Mouse (Mus musculus) midbrain, embryonic 15.5 days (tissue): ENCODE data around the gene Tmem198. TPM values are rescaled to one million over a fixed set of nuclear protein-coding genes. Genes with fewer than 3 reads are reported as not detected.
A peak's percentile ranks its signal among the peaks of the same experiment; 100 is the strongest.

Experiments
- ATAC-seq: fragments of 200-750 bp; cut with Nextera tagmentation; replicated peaks from 2 replicates; pipeline ENCODE4 v1.8.0; 2017; ENCODE audit warnings: moderate TSS enrichment
- H3K27ac ChIP-seq: fragments of 300-500 bp; sonication (generic); 2 replicates; pipeline ENCODE4 v1.5.1; 2015; ENCODE audit warnings: mild to moderate bottlenecking, inconsistent platforms
- H3K27me3 ChIP-seq: fragments of 300-500 bp; sonication (generic); replicated peaks from 2 replicates; pipeline ENCODE4 v1.6.1; 2015; ENCODE audit warnings: inconsistent platforms
- H3K36me3 ChIP-seq: fragments of 300-500 bp; sonication (generic); replicated peaks from 2 replicates; pipeline ENCODE4 v1.6.1; 2015; ENCODE audit warnings: inconsistent platforms
- H3K4me1 ChIP-seq: fragments of 300-500 bp; sonication (generic); 2 replicates; pipeline ENCODE4 v1.6.1; 2015; ENCODE audit warnings: inconsistent platforms
- H3K4me2 ChIP-seq: fragments of 300-500 bp; sonication (generic); 2 replicates; pipeline ENCODE4 v1.6.1; 2015; ENCODE audit warnings: inconsistent platforms, mild to moderate bottlenecking, moderate library complexity
- H3K4me3 ChIP-seq: fragments of 300-500 bp; sonication (generic); 2 replicates; pipeline ENCODE4 v1.5.1; 2015; ENCODE audit warnings: mild to moderate bottlenecking, inconsistent platforms
- H3K9ac ChIP-seq: fragments of 300-500 bp; sonication (generic); 2 replicates; pipeline ENCODE4 v1.6.1; 2015; ENCODE audit warnings: mild to moderate bottlenecking, inconsistent platforms
- H3K9me3 ChIP-seq: fragments of 300-500 bp; sonication (generic); 2 replicates; pipeline ENCODE4 v1.6.1; 2016; ENCODE audit warnings: inconsistent platforms
- WGBS: fragments of 180-500 bp; shearing (Covaris S2); methylation state at CpG from one replicate; pipeline ENCODE4 v1.1.7; 2015; ENCODE audit warnings: mixed read lengths; 5-methylcytosine and 5-hydroxymethylcytosine counted together
- polyA plus RNA-seq: library from polyadenylated mRNA; unstranded; fragments of >200 nt; fragmentation: Nextera tagmentation; extraction: Ambion mirVana; gene quantifications from 2 replicates; pipeline ENCODE4 v1.2.1, GENCODE M21; 2015

Tmem198 gene
- polyA plus RNA-seq, 1 experiment from 2014 or later = 60.0 TPM

DNA sequence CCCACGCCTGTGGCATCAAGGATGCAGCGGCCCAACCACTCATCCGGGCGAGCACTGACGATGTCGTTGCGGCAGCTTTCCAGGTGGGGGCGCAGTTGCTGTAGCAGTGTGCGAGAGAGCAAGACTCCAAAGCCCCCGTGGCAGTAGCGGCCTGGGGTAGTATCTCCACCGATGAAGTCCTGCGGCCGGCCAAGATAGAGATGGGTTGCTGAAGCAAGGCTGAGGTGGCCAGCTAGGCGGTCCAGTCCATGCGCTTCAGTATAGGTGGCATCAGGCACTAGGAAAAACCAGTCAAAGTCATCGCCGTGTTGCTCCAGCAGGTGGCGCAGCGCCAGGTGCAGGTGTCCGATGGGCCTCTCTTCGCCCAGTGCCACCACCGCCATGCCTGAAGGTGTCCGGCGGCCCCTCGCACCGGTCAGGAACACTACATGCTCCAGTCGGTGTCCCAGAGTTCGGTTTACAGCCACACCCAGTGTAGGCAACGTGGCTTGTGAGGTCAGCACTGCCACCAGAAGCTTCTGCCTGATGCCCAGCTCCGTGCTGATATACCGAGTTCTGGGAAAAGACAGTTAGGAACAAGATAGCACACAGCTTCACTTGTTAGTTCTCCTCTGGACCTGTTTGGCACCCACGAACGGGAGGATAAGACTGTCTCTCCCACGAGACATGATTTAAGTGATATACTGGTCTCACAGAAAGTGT is 1.9 kb upstream of the Tmem198 start:
- H3K4me3 ChIP-seq = peak overlapping the region; percentile 71
- H3K9ac ChIP-seq = no peak overlapping the region
- H3K27ac ChIP-seq = 0 out of 2 replicates have a peak overlapping the region, but pooled peaks have one; percentile 12
- peak overlapping the region; percentile 87 for H3K4me2 ChIP-seq
- no peak for ATAC-seq
- 0 out of 2 replicates have a peak, but pooled peaks cover 2% of the 10 kb centered on the region for H3K27me3 ChIP-seq
- peaks cover 48% of the 10 kb centered on the region for H3K4me1 ChIP-seq
- peaks cover 30% of the 10 kb centered on the region for H3K36me3 ChIP-seq
- H3K9me3 ChIP-seq = no peaks in the 10 kb centered on the region
- 10% methylated on average over 35 of the region's 35 CpGs for WGBS

DNA sequence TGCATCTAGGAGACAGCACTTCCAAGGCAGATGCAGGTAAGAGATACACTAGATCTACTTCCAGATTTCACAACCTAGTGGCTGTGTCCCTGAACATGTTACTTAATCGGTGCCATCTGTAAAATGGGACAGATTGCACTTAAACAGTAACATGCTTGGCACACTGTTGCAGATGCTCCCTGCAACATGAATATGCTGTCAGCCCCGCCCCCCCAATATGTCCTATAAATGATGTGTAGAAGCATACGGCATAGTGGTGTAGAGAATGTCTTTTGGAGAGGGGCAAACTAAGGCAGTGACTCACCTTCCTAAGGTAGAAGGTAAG is 1.4 kb upstream of the Tmem198 start:
- peak overlapping the region; percentile 87 for H3K4me2 ChIP-seq
- H3K36me3 ChIP-seq = peaks cover 28% of the 10 kb centered on the region
- H3K9me3 ChIP-seq = no peaks in the 10 kb centered on the region
- peaks cover 53% of the 10 kb centered on the region for H3K4me1 ChIP-seq
- 0 out of 2 replicates have a peak overlapping the region, but pooled peaks have one; percentile 12 for H3K27ac ChIP-seq
- H3K9ac ChIP-seq = peak overlapping the region; percentile 63; the same call in 1 of the 2 replicates
- 0 out of 2 replicates have a peak, but pooled peaks cover 7% of the 10 kb centered on the region for H3K27me3 ChIP-seq
- H3K4me3 ChIP-seq = peak overlapping the region; percentile 71
- no peak for ATAC-seq
- WGBS = 46% methylated on average over 3 of the region's 3 CpGs

GRCm38 (mm10) chr1:75478497-75478896 is 835 bp upstream of the Tmem198 start:
- H3K4me1 ChIP-seq = peaks cover 53% of the 10 kb centered on the region
- H3K27ac ChIP-seq = peak overlapping the region; percentile 84
- H3K4me2 ChIP-seq = peak overlapping the region; percentile 87
- peak overlapping the region; percentile 63 for H3K9ac ChIP-seq
- H3K9me3 ChIP-seq = no peaks in the 10 kb centered on the region
- H3K36me3 ChIP-seq = peaks cover 24% of the 10 kb centered on the region
- WGBS = under 1% methylated on average over 21 of the region's 25 CpGs
- H3K4me3 ChIP-seq = peak overlapping the region; percentile 71
- ATAC-seq = no peak
- 0 out of 2 replicates have a peak, but pooled peaks cover 7% of the 10 kb centered on the region for H3K27me3 ChIP-seq

GRCm38 (mm10) chr1:75479635-75479989 is 280 bp downstream of the Tmem198 start:
- H3K4me2 ChIP-seq = peak overlapping the region; percentile 87
- ATAC-seq = no peak
- WGBS = under 1% methylated on average over 23 of the region's 24 CpGs
- H3K4me1 ChIP-seq = peaks cover 51% of the 10 kb centered on the region
- H3K9ac ChIP-seq = peak overlapping the region; percentile 63
- H3K4me3 ChIP-seq = peak overlapping the region; percentile 71
- peaks cover 25% of the 10 kb centered on the region for H3K36me3 ChIP-seq
- H3K27ac ChIP-seq = peak overlapping the region; percentile 84
- peaks cover 11% of the 10 kb centered on the region for H3K27me3 ChIP-seq
- no peaks in the 10 kb centered on the region for H3K9me3 ChIP-seq

GRCm38 (mm10) chr1:75480036-75480435 is 704 bp downstream of the Tmem198 start:
- no peak; the same call in 1 of the 2 replicates for ATAC-seq
- Histone ChIP-seq H3K9ac (peak overlapping the region; percentile 63), H3K27ac (peak overlapping the region; percentile 84), H3K4me1 (peaks cover 51% of the 10 kb centered on the region), H3K9me3 (no peaks in the 10 kb centered on the region), H3K27me3 (peaks cover 15% of the 10 kb centered on the region), H3K4me3 (peak overlapping the region; percentile 71), H3K4me2 (peak overlapping the region; percentile 87), H3K36me3 (peaks cover 26% of the 10 kb centered on the region)
- WGBS = 12% methylated on average over 13 of the region's 13 CpGs

GRCm38 (mm10) chr1:75480735-75481134 is 1.4 kb downstream of the Tmem198 start:
- Histone ChIP-seq H3K9ac (peak overlapping the region; percentile 63; the same call in 1 of the 2 replicates), H3K4me1 (peaks cover 51% of the 10 kb centered on the region), H3K27me3 (peaks cover 22% of the 10 kb centered on the region), H3K4me2 (peak overlapping the region; percentile 87), H3K36me3 (peaks cover 26% of the 10 kb centered on the region), H3K4me3 (peak overlapping the region; percentile 71), H3K27ac (no peak overlapping the region), H3K9me3 (no peaks in the 10 kb centered on the region)
- WGBS = 87% methylated on average over 7 of the region's 7 CpGs
- ATAC-seq = no peak

DNA sequence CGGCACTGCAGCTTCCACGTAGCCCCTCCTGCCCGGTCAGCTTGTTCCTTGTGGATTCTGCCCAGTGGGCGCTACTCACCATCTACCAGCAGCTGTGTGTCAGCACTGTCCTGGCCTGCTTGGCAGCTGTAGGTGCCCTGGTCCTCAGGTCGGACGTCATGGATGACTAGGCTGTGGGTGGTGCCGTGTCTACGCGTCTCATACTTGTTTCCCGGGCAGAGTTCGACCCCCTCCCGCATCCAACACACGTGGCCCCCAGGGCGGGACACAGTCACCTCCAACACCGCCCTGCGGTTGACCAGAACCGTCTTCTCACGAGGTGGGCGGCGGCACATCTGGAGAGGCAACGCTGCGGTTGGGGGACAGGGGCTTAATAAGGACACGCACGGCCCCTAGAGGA is 7.2 kb downstream of the Tmem198 start:
- Histone ChIP-seq H3K4me2 (peak overlapping the region; percentile 77), H3K27me3 (peaks cover 48% of the 10 kb centered on the region), H3K4me1 (peaks cover 29% of the 10 kb centered on the region), H3K27ac (no peak overlapping the region), H3K9ac (no peak overlapping the region), H3K9me3 (no peaks in the 10 kb centered on the region), H3K4me3 (0 out of 2 replicates have a peak overlapping the region, but pooled peaks have one; percentile 44), H3K36me3 (peaks cover 20% of the 10 kb centered on the region; the same call in 1 of the 2 replicates)
- ATAC-seq = 0 out of 2 replicates have a peak, but pooled peaks have one; percentile 16
- 7% methylated on average over 24 of the region's 24 CpGs for WGBS

DNA sequence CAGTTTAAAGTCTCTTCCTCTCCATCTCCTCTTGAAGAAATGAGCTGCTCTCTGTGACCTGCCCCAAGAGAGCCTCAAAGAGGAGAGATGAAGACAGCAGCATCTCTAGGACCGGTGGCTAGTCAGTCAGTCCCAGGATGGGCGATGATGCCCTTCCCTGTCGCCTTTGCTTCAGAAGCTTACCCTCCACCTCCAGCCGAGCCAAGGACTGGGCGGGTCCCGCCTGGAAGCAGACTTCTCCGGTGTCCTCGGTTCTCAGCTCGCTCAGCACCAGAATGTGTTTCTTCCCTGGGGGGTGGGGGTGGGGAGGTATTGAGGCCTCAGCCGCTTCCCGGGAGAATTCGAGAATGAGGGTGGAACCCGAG is 7.7 kb downstream of the Tmem198 start:
- H3K4me2 ChIP-seq = peak overlapping the region; percentile 77
- H3K9me3 ChIP-seq = no peaks in the 10 kb centered on the region
- 2% methylated on average over 13 of the region's 13 CpGs for WGBS
- peaks cover 27% of the 10 kb centered on the region for H3K4me1 ChIP-seq
- peak overlapping the region; percentile 17; the same call in 1 of the 2 replicates for H3K9ac ChIP-seq
- peaks cover 48% of the 10 kb centered on the region for H3K27me3 ChIP-seq
- H3K36me3 ChIP-seq = peaks cover 20% of the 10 kb centered on the region; the same call in 1 of the 2 replicates
- no peak overlapping the region for H3K27ac ChIP-seq
- ATAC-seq = peak; percentile 25
- H3K4me3 ChIP-seq = peak overlapping the region; percentile 44

DNA sequence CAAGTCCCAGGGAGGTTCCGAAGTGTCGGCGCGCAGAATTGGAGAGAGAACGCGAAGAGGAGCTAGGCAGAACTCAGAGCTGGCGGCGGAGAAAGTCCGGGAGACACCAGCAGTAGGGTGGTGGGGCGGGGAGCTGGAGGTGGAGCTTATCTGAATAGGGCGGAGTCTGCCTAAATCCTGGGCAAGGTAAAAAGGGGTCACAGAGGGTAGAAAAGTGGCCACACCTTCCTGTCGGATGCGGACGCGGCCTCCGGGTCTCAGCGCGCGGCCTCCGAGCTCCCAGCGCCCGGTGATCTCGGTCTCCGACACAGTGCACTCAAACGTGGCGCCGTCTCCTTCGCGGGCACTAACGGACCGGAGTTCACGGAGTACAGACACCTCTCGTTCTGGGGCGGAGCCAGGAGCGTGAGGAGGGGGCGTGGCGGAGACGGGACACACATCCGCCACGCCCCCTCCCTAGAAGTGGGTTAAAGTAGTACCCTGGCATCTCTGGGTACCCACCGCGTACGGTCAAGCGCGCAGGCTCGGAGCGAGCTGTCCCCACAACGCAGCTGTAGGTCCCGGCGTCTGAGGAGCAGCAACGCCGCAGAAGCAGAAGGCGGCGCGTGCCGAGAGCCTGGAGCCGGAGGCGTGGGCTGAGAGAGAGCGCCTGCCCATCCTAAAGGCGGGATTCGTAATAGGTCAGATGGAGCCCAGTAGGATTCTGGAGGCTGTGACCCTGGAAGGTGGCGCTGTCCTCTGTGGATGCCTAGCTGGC is 8.3 kb downstream of the Tmem198 start:
- ATAC-seq = peak; percentile 70
- H3K27me3 ChIP-seq = peaks cover 44% of the 10 kb centered on the region

DNA sequence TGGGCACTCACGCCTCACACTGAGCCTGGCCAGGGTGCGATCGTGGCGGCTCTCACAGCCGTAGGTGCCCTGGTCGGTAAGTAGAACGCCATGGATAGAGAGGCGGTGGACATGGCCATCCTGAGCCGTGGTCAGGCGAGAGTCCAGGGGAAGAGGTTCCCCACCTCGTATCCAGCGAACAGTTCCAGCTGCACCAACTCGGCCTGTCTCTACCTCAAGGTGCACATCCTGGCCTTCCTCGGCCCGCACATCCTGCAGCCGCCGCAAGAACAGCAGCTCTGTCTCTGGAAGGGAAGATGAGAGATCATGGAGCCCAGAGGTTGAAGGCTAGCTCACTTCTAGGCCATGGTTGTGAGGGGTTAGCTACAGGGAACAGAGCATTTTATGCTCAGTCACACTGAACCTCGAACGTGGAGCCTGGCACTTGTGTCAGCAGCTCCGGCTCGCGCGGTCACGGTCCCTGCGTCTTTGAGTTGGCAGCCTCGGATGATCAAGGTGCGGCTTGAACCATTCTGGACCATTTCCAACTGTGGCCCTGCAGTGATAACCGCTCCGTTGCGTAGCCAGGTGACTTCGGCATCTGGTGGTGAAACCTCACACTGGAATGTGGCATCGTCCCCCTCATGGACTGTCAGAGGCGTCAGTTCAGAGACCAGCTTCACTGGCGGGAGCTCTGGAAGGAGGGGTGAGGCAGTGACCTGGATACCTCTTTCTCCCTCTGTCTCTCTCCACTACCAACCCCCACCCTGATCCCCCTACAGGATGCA is 11.6 kb downstream of the Tmem198 start:
- H3K4me1 ChIP-seq = peaks cover 20% of the 10 kb centered on the region
- no peaks in the 10 kb centered on the region for H3K36me3 ChIP-seq
- WGBS = 89% methylated on average over 34 of the region's 34 CpGs
- H3K27ac ChIP-seq = no peak overlapping the region
- no peak for ATAC-seq
- peaks cover 24% of the 10 kb centered on the region for H3K27me3 ChIP-seq
- no peak overlapping the region for H3K4me3 ChIP-seq
- H3K4me2 ChIP-seq = no peak overlapping the region
- no peak overlapping the region for H3K9ac ChIP-seq
- no peaks in the 10 kb centered on the region for H3K9me3 ChIP-seq

More for the DNA sequence above, 8.3 kb downstream of the Tmem198 start:
- Histone ChIP-seq H3K4me3 (peak overlapping the region; percentile 44), H3K27ac (no peak overlapping the region), H3K4me2 (peak overlapping the region; percentile 77), H3K4me1 (peaks cover 21% of the 10 kb centered on the region), H3K36me3 (peaks cover 20% of the 10 kb centered on the region; the same call in 1 of the 2 replicates), H3K9ac (peak overlapping the region; percentile 17), H3K9me3 (no peaks in the 10 kb centered on the region)
- under 1% methylated on average over 62 of the region's 62 CpGs for WGBS

DNA sequence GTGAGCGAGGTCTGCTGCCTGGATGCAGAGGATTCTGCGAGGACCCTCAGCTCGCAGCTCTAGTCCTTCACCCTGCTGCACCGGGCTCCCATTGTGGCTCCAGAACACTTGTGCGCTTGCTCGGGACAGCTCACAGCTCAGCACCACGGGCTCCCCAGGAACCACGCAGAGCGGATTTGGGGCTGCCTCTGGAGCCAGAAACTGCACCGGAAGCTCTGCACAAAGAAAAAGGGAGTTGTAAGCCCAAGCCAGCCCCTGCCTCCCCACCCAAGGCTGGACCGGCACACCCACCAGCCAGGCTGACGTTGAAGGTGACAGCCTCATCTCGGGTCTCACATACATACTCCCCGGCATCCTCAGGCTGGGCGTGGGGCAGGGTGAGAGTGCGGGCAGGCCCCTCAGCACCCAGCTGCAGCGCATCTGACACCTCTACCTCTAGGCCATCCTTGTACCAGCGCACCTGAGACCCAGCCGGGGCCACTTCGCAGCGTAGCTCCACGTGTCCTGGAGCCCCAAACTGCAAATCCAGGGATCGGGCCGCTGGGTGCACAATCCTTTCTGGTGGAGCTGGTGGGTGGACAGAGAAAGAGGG is 13.3 kb downstream of the Tmem198 start:
- no peaks in the 10 kb centered on the region for H3K9me3 ChIP-seq
- no peak overlapping the region for H3K27ac ChIP-seq
- H3K4me2 ChIP-seq = no peak overlapping the region
- no peak overlapping the region for H3K9ac ChIP-seq
- whole genome bisulfite sequencing = 39% methylated on average over 24 of the region's 24 CpGs
- H3K27me3 ChIP-seq = peaks cover 13% of the 10 kb centered on the region
- peaks cover 10% of the 10 kb centered on the region for H3K4me1 ChIP-seq
- no peak for ATAC-seq
- H3K4me3 ChIP-seq = no peak overlapping the region
- H3K36me3 ChIP-seq = no peaks in the 10 kb centered on the region
